Mouse (Mus musculus) layer of hippocampus, adult 18-20 months (tissue): Measurements from ENCODE around the gene 9930111J21Rik2. TPM values are rescaled to one million over a fixed set of nuclear protein-coding genes. Genes with fewer than 3 reads are reported as not detected.
"Not testable (repeated sequence)": the region's sequence is repeated elsewhere in the genome, so short reads cannot be mapped to it uniquely, and the experiment has no call there.

Experiments used
- DNase-seq, 2 experiments: peaks; one replicate each; pipeline ENCODE4 v3.0.0; 2022; ENCODE audit warnings: low spot score in 2 of 2
- total RNA-seq, 2 experiments: library from RNA; stranded (reverse); gene quantifications; 2 replicates each; pipeline ENCODE4 v1.2.3; 2021

9930111J21Rik2 gene
- total RNA-seq, 2 experiments from 2014 or later, result 1.1 to 1.4 TPM

DNA sequence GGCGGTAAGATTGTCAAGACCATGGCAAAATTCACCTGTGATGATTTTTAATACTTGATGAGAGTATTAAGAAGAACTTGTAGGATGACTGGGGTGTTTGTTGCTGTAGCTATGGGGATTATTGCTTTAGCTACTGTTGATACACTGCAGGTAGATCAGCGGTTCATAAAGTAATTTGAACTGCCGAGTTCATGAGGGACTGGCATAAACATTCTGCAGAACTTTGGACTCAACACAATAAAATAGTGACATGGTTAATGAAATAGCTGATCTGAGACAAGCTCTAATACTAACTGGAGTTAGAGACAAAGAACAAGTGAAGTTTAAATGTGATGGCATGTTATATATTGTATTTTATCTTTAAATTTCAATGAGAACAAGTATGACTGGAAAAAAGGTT lies 27.7 kb upstream of the 9930111J21Rik2 start:
- no peak for DNase-seq

DNA sequence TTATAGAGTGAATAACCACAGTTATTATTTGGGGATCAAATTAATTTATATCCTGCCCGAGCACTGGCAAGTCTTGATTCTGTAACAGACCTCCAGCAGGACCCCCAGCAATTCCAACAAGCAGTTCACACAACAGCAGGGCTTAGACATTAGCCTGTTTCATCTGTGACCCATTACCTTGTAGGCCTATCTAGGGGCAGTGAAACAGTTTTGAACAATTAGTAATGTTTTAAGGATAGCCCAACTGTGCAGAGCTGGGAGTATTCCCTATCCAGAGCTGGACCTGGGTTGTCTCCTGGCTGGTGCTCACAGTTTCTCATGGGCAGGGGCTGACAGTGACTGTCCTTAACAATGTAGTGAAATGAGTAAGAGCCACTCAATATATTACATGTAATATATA lies 26.0 kb upstream of the 9930111J21Rik2 start:
- DNase-seq, result no peak

DNA sequence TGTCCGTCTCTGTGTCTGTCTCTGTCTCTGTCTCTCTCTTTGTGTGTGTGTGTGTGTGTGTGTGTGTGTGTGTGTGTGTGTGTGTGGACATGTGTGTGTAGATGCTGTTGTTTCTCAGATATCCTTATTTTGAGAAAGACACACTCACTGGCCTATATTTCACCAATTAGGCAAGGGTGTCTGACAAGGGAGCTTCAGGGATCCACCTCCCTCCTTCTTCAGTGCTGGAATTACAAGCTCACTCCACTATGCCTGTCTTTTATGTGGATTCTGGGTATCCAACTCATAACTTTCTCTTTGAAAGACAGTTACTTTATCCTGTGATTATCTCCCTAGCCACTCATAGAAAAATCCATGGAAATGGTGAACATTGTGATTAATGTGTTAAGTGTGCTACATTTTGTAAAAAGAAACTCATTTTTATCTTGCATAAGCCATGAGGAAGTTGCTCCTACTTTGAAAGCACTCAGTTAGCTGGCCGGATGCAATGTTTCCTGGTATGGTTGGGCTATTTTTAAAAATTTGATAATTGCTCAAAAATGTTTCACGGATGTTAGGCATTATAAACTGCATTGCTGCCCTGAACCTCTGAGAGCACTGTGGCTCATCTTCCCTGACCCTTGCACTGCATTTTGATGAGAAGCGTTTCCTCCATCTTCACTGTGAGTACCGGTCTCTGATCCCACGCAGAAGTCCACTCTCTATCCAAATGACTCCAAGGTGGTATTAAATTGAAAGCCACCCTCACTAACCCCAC lies 25.1 kb upstream of the 9930111J21Rik2 start, which contains the start of gene Ifi47:
Ifi47 (plus strand) TSS at position 587 of the 757 bp plus-strand sequence.
- not testable (repeated sequence) for DNase-seq

DNA sequence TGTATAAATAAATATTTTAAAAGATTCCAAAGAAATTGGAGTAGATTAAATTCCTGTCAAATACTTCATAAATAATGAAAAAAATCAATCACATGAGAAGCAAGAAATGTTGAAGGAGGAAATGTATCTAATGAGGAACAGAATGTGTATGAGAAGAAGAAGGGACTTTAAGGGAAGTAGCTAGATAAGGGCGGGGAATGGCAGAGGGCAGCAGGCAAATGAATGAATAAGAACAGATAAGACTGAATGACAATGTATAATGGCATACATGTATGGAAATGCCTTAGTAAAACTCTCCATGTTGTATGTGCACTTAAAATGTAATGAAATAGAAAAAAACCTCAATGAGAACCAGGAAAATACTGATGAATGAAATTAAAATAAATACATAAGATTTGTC lies 17.3 kb upstream of the 9930111J21Rik2 start:
- DNase-seq, result no peak

DNA sequence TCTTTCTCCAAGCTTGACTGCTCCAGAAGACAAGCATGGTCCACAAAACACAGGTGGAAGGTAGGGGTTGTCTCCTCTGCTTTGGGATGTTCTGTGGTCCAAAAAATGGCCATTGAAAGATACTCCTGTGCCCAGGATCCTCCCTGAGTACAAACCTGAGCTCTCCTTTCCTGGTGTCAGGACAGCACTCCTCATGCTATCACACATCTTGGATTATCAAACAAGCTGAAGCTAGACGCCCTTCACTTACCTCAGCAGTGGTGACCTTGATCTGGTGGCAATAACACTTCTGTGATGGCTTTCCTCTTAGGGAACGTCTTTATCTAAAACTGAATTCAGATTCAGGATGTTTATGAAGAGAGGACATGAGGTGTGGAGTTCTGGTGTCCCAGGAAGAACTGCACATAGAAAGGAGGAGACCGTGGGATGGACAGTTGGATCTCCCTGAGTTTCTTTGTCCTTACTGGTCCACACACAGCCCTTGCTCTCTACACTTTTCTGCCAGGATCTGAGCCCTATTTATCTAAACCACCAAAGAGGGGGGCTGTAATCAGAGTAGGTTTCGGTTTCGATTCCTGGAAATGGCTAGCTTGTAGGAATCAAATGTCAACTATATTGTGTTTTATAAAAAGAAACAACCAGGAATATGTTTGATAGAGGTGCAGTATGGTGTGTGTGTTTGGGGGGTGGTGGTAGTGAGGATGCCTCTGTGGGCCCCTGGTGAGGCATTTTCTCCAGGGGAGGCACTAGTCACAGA lies 12.8 kb upstream of the 9930111J21Rik2 start, which contains the start of gene Tgtp2:
Tgtp2 (minus strand) TSS at position 494 of the 757 bp plus-strand sequence.
- DNase-seq, result not testable (repeated sequence)

DNA sequence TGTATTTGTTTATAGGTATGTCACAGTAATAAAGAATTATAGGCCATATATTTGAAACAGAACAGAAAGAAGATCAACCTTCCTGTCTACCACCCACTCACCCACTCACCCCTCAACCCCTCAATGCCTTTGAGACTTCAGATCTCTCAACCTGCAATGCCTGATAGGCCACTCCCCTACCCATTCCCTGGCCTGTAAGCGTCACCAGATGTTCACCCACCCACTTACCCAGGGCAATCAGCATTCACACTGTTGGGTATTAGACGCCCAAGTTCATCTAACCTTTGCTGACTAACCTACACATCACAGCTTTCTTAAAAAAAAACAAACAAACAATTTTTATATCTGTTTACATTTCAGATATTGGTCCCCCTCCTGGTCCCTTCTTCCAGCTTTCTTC lies 10.8 kb upstream of the 9930111J21Rik2 start:
- not testable (repeated sequence) for DNase-seq

DNA sequence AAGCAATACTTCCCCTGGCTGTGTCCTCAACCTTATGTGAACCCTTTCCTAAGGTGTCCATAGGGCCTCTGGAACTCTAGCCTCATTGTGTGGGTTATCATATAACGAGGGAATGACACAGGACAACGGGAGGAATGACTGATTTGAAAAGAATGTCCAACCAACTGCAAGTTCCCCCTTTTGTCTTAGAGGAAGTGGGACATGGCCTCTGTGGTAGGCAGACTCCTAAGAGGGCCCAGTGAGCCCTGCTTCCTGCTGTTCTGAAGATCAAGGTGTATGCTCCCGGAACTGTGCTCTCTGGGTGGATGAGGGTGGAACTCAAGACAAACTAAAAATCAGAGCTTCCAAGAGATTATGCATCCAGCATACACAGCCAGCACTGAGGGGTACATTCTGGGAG lies 9.0 kb upstream of the 9930111J21Rik2 start:
- DNase-seq, result not testable (repeated sequence)

DNA sequence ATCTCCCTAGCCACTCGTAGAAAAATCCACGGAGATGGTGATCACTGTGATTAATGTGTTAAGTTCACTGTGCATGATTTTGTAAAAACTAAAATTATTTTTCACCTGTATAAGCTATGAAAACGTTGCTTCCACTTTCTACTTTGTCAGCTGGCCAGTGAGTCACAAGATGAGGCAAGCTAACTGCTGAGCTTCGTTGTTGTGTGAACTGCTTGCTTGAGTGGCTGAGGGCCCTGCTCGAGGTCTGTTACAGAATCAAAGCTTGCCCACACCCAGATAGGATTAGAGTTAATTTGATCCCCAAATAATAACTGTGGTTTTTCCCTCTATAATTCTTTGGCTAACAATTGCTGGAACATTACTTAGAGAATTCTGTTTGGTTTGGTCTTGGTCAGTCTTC lies 852 bp upstream of the 9930111J21Rik2 start:
- not testable (repeated sequence) for DNase-seq

DNA sequence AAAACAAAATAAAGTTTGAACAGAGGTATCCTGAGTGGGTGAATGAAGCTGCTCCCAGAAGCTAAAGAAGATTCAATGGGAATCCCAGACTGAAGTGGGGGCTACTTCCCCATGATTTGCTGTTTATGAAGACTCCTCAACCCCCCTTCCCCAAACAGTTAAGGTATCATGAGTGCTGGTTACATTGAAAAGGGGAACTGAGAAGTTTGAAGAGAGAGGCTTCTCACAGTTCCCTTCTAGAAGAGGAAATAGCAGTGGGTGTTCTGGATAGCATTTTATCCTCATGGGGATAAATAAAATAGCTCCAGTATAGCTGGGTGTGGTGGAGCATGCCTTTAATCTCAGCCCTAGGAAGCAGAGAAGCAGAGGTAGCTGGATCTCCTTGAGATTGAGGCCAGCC lies 978 bp downstream of the 9930111J21Rik2 start:
- DNase-seq, result not testable (repeated sequence)

DNA sequence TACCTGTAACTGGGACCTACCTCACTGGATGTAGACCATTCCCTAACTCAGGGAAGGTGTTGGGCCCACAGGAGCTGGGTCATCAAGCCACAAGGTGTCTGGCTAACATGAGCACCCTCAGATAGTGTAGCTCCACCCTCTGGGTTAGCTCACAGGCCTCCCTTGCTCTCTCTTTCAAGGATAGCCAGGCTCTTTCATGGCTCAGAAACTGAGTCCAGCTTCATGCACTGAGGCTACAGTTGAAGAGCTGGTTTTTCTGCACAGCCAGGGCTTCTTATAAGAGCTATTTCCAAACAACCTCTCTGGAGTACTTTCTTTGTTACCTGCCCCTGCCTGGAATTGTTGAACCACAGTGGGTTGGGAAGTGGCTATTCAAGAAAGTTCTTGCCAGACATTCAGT lies 39.0 kb downstream of the 9930111J21Rik2 start:
- DNase-seq, result not testable (repeated sequence)

DNA sequence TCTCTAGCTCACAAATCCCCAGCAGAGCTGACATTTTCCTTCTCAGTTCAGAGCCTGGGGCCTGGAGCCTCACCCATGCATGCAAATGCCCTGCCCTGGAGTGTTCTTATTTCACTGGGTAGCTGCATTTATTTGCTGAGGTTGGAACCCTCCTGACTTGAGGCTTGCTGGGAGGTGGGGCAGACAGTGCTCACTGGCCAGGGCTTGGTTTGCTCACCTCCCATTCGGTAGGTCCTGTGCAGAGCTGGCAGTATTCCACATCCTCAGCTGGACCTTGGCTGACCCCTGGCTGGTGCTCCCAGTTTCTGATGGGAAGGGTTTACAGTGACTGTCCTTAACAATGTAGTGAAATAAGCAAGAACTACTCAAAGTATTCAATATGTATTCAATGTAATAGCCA lies 44.3 kb downstream of the 9930111J21Rik2 start:
- not testable (repeated sequence) for DNase-seq

DNA sequence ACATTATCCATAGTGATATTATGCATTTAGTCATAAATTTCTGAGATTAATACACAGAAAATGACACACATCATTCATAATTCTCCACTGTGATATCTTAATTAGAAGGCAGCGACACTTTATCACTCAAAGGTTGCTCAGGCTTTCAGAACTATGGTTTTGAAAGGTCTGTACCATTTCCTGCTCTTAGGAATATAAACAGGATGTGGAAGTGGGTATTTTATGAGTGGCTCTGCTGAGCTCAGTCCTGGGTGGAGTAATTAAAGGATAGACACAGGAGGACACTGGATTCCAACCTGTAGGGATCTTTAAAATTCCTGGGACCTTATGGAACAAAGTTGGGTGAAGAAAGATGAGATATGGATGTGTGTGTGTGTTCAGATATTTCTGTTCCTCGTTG lies 44.7 kb downstream of the 9930111J21Rik2 start:
- DNase-seq, result not testable (repeated sequence)

DNA sequence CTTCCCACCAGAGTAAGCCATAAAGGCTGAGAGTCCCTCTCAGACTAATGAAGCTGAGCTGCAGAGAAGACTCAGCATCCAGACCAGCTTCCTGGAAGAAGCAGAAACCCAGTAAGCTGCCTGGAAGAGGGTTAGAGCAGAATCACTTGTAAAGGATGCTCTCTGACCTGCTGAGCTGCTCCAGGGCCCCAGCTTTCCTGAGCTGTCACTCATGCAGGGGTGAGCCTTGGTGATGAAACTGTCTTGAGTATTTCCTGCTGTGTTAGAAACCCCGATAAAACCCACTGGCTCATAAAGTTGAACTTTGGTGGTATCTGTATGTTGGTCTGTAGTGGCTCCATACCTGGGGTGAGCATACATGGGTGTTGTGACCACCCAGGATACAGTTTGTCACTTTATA lies 50.6 kb downstream of the 9930111J21Rik2 start:
- not testable (repeated sequence) for DNase-seq

DNA sequence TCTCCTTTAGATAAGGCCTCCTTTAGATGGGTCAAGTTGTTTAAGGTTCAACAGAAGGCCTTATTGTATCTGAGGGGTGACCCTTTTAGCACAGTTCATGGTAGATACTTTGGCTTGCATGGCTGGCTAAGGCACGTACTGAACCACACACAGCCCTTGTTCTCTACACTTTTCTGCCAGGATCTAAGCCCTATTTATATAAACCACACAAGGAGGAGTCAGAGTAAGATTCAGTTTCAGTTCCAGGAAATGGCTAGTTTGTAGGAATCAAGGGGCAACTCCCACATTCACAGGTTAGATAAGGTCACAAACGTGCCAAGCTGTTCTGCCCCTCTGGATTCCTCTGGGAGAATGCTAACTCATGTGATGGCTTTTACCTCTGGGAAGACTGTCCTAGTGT lies 57.0 kb downstream of the 9930111J21Rik2 start, which contains the start of gene Tgtp1:
Tgtp1 (minus strand) TSS at position 155 of the 400 bp plus-strand sequence.
- not testable (repeated sequence) for DNase-seq

DNA sequence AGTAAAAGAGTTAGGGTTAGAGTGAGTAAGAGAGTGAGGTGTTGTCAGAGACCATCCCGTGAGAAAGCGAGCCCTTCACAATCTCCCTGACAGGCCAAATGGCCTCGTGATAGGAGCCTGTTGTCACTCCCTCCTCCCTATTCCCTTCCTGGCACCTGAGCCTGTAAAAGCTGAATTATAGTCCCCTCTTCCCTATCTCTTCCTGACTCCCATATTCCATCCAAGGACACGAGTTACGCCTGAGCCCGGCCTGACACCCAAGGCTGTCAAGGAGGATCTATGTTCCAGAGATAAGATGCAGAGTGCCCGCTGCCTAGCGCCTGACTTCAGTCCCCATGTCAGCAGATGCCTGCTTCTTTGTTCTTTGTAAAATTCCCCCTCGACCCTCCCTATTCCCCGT lies 57.7 kb downstream of the 9930111J21Rik2 start:
- DNase-seq, result not testable (repeated sequence)

DNA sequence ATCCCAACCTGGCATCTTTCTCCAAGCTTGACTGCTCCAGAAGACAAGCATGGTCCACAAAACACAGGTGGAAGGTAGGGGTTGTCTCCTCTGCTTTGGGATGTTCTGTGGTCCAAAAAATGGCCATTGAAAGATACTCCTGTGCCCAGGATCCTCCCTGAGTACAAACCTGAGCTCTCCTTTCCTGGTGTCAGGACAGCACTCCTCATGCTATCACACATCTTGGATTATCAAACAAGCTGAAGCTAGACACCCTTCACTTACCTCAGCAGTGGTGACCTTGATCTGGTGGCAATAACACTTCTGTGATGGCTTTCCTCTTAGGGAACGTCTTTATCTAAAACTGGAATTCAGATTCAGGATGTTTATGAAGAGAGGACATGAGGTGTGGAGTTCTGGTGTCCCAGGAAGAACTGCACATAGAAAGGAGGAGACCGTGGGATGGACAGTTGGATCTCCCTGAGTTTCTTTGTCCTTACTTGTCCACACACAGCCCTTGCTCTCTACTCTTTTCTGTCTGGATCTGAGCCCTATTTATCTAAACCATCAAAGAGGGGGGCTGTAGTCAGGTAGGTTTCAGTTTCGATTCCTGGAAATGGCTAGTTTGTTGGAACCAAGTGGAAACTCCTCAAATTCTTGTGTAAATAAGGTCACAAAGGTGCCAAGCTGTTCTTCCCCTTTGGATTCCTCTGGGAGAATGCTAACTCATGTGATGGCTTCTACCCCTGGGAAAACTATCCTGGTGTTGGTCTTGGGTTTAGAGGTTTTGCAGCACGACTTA lies 59.1 kb downstream of the 9930111J21Rik2 start, which contains the start of gene Gm12185:
Gm12185 (minus strand) TSS at position 487 of the 781 bp plus-strand sequence.
- not testable (repeated sequence) for DNase-seq

DNA sequence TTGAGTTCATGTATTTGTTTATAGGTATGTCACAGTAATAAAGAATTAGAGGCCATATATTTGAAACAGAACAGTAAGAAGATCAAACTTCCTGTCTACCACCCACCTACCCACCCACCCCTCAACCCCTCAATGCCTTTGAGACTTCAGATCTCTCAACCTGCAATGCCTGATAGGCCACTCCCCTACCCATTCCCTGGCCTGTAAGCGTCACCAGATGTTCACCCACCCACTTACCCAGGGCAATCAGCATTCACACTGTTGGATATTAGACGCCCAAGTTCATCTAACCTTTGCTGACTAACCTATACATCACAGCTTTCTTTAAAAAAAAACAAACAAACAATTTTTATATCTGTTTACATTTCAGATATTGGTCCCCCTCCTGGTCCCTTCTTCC lies 61.1 kb downstream of the 9930111J21Rik2 start:
- DNase-seq, result not testable (repeated sequence)

DNA sequence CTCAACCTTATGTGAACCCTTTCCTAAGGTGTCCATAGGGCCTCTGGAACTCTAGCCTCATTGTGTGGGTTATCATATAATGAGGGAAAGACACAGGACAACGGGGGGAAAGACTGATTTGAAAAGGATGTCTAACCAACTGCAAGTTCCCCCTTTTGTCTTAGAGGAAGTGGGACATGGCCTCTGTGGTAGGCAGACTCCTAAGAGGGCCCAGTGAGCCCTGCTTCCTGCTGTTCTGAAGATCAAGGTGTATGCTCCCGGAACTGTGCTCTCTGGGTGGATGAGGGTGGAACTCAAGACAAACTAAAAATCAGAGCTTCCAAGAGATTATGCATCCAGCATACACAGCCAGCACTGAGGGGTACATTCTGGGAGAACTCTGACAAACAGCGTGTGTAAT lies 62.8 kb downstream of the 9930111J21Rik2 start:
- DNase-seq, result not testable (repeated sequence)

DNA sequence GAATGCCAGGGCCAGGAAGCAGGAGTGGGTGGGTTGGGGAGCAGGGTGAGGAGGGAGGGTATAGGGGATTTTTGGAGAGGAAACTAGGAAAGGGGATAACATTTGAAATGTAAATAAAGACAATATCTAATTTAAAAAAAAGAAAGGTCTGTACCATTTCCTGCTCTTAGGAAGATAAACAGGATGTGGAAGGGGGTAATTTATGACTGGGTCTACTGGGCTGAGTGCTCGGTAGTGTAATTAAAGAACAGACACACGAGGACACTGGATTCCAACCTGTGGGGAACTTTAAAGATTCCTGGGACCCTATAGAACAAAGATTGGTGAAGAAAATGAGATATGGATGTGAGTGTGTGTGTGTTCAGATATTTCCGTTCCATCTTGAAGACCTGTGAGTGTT lies 68.2 kb downstream of the 9930111J21Rik2 start:
- DNase-seq, result not testable (repeated sequence)

DNA sequence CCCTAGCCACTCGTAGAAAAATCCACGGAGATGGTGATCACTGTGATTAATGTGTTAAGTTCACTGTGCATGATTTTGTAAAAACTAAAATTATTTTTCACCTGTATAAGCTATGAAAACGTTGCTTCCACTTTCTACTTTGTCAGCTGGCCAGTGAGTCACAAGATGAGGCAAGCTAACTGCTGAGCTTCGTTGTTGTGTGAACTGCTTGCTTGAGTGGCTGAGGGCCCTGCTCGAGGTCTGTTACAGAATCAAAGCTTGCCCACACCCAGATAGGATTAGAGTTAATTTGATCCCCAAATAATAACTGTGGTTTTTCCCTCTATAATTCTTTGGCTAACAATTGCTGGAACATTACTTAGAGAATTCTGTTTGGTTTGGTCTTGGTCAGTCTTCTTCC lies 71.0 kb downstream of the 9930111J21Rik2 start:
- not testable (repeated sequence) for DNase-seq

DNA sequence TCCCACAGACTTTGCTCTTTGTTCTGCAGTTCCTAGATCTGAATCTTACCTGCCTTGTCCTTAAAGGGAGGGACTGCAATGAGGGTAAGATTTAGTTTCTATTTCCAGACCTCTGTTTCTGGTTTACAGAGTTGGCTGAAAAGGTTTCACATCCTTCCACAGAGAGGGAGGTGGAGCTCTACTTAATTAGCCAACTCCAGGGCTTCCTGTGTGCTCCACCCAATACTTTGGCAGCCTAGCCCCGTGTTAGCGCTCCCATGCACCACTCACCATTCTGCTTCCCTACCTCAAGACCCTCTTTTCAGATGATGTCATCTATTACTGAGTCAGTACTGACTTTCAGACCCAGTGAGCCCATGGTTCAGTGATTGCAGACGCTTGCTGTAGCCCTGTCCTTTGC lies 71.8 kb downstream of the 9930111J21Rik2 start, which contains the start of gene 9930111J21Rik1:
9930111J21Rik1 (minus strand) TSS at position 148 of the 400 bp plus-strand sequence.
- not testable (repeated sequence) for DNase-seq
